10 mouse cellular contexts compared by ENCODE assay signal in the genomic region with DNA sequence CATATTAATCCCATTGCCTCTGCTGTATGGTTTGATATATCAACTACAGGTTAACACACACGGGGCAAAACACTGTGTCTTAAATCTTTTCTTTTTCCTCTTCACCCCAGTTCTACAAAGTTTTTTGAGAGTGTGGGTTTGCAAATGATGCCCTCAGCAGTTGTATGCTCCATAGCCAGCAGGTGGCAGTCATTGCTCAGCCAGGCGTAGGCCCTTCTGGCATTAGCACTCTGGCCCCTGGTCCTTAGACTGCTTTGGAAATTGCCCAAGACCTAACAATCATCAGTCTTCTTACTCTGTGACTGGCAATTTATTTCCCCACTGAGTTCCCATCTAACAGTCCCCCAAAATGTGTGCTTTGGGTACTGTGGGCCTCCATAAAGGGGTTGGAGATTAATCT. TPM values are rescaled to one million over a fixed set of nuclear protein-coding genes. Genes with fewer than 3 reads are reported as not detected.
A peak's percentile ranks its signal among the peaks of the same experiment; 100 is the strongest.
DNase-seq lines count a peak whose midpoint lies in the region; ATAC-seq and TF ChIP-seq lines count a peak whose summit lies in the region.
"Not testable (repeated sequence)": the region's sequence is repeated elsewhere in the genome, so short reads cannot be mapped to it uniquely, and the experiment has no call there.
"Had no signal": no experiment of that assay in that cellular context is flagged by ENCODE, and none has a peak within 500 bp of the region (broad histone marks: within the 10 kb centered on the region; RNA-seq: fewer than 3 reads in every experiment).

No protein-coding gene starts in this region.

- peak; percentile 92 for ATAC-seq in common myeloid progenitor, adult 5-6 weeks (replicated peaks; ENCODE audit: low read depth, poor library complexity, severe bottlenecking)
- peak; percentile 16; the same call in 1 of the 2 replicates for ATAC-seq in forebrain, postnatal 0 days
- ATAC-seq in hindbrain, embryonic 15.5 days (ENCODE audit: low FRiP score, low read depth) = peak; percentile 56; the same call in 1 of the 2 replicates
- peak; percentile 73 for ATAC-seq in neutrophil, adult 5-6 weeks (ENCODE audit: extremely low read depth, insufficient number of reproducible peaks, low FRiP score, poor library complexity, severe bottlenecking)

- H3K27ac ChIP-seq in forebrain, postnatal 0 days (ENCODE audit: low read depth, low read length); hindbrain, embryonic 15.5 days (replicated peaks); layer of hippocampus, adult 2 months: not testable (repeated sequence)

- TF ChIP-seq CTCF in forebrain, postnatal 0 days (IDR thresholded peaks at IDR 0.05; ENCODE audit: low read depth) = peak; percentile 33
- peak; percentile 63 for TF ChIP-seq CTCF in layer of hippocampus, adult 2 months (conservative IDR thresholded peaks at IDR 0.05)

- DNase-seq in adrenal gland, adult (ENCODE audit: inconsistent age in 2 of 2, low spot score in 1 of 2) = peak; percentile 14 to 33
- DNase-seq in forebrain, postnatal 0 days = not testable (repeated sequence)
- DNase-seq in layer of hippocampus, adult 2 months (ENCODE audit: low spot score in 2 of 2) = peak in 1 of 2 experiments; percentile 18
- peak; percentile 13 for DNase-seq in lung, postnatal 14 days

- not testable (repeated sequence) for H3K36me3 ChIP-seq in forebrain, postnatal 0 days (ENCODE audit: insufficient read depth); hindbrain, embryonic 15.5 days

- not testable (repeated sequence) for H3K27me3 ChIP-seq in forebrain, postnatal 0 days (ENCODE audit: insufficient read depth, low read length); hindbrain, embryonic 15.5 days

- H3K9me3 ChIP-seq in forebrain, postnatal 0 days (ENCODE audit: low read length); hindbrain, embryonic 15.5 days: not testable (repeated sequence)

- not testable (repeated sequence) for H3K4me2 ChIP-seq in forebrain, postnatal 0 days (ENCODE audit: low read depth); hindbrain, embryonic 15.5 days

- WGBS in forebrain, postnatal 0 days = 43% methylated on average over 2 of the region's 2 CpGs
- 40% methylated on average over 2 of the region's 2 CpGs for WGBS in hindbrain, embryonic 15.5 days

- not testable (repeated sequence) for H3K4me1 ChIP-seq in forebrain, postnatal 0 days (ENCODE audit: insufficient read depth); hindbrain, embryonic 15.5 days (replicated peaks)

- not testable (repeated sequence) for H3K9ac ChIP-seq in forebrain, postnatal 0 days; hindbrain, embryonic 15.5 days

- H3K4me3 ChIP-seq in forebrain, postnatal 0 days (ENCODE audit: low read depth, low read length); hindbrain, embryonic 15.5 days; layer of hippocampus, adult 2 months: not testable (repeated sequence)

RNA-seq across cellular contexts. Expression of a gene that starts 23.6 kb away (rescaled TPM):
- 0.87 TPM in 1 of 2 replicates, not detected in the other for total RNA-seq in common myeloid progenitor, adult 5-6 weeks (2017)
- not detected in 2 replicates for total RNA-seq in forebrain, postnatal 0 days (2014; rRNA removed)
- not detected in 2 replicates for polyA plus RNA-seq in forebrain, postnatal 0 days (2015; fragmentation: Nextera tagmentation; extraction: Ambion mirVana)
- polyA plus RNA-seq in hindbrain, embryonic 15.5 days (2015; fragmentation: Nextera tagmentation; extraction: Ambion mirVana) = not detected in 2 replicates
- total RNA-seq in layer of hippocampus, adult 2 months (2021) = not detected
- not detected in 2 replicates for total RNA-seq in neutrophil, adult 5-6 weeks (2017)
- total RNA-seq: left cerebral cortex, postnatal 14 days had no signal
- polyA plus RNA-seq: embryonic facial prominence, embryonic 12.5 days; hindbrain, embryonic 13.5 days had no signal

Comparison
In these comparisons a context has a peak if more than half of its experiments do, and no peak if none do; other contexts are left out.
1. ATAC-seq: peak in every context shown above with its lines; median percentile 92 in common myeloid progenitor, adult 5-6 weeks; 73 in neutrophil, adult 5-6 weeks; 56 in hindbrain, embryonic 15.5 days; 16 in forebrain, postnatal 0 days.